Mouse (Mus musculus) CH12.LX (cell line): ENCODE measurements around the gene Acaca.

Experiments
- CTCF ChIP-seq, 2 experiments: IDR thresholded peaks in 1 of 2; conservative IDR thresholded peaks in 1 of 2; 2 replicates each; pipeline ENCODE4 v1.5.1; 2011 to 2012; ENCODE audit warnings: low read depth in 2 of 2, low read length in 2 of 2, improper control_type of control experiment in 1 of 2, inconsistent platforms in 1 of 2, mild to moderate bottlenecking in 1 of 2, moderate library complexity in 1 of 2
- EP300 ChIP-seq: IDR thresholded peaks from 2 replicates; pipeline ENCODE4 v1.6.1; 2011; ENCODE audit warnings: low read length, improper control_type of control experiment
- HCFC1 ChIP-seq: IDR thresholded peaks from 2 replicates; pipeline ENCODE4 v1.6.1; 2012; ENCODE audit warnings: low read depth, mild to moderate bottlenecking, inconsistent platforms, low read length, improper control_type of control experiment
- MAZ ChIP-seq: IDR thresholded peaks from 2 replicates; pipeline ENCODE4 v1.6.1; 2012; ENCODE audit warnings: low read depth, mild to moderate bottlenecking, inconsistent platforms, low read length, improper control_type of control experiment, moderate library complexity
- MEF2A ChIP-seq: IDR thresholded peaks from 2 replicates; pipeline ENCODE4 v1.6.1; 2014; ENCODE audit warnings: low read depth, mild to moderate bottlenecking, inconsistent platforms, low read length, improper control_type of control experiment, borderline replicate concordance
- MXI1 ChIP-seq: IDR thresholded peaks from 2 replicates; pipeline ENCODE4 v1.6.1; 2011; ENCODE audit warnings: mild to moderate bottlenecking, low read depth, low read length, improper control_type of control experiment
- NRF1 ChIP-seq: IDR thresholded peaks from 2 replicates; pipeline ENCODE4 v1.6.1; 2014; ENCODE audit warnings: low read depth, mild to moderate bottlenecking, inconsistent platforms, low read length, improper control_type of control experiment, moderate library complexity
- POLR2AphosphoS2 ChIP-seq: IDR thresholded peaks from 2 replicates; pipeline ENCODE4 v1.6.1; 2011; ENCODE audit warnings: low read depth, low read length, improper control_type of control experiment
- ZC3H11A ChIP-seq: IDR thresholded peaks from 2 replicates; pipeline ENCODE4 v1.6.1; 2012; ENCODE audit warnings: low read depth, mild to moderate bottlenecking, inconsistent platforms, low read length, improper control_type of control experiment
- ZMIZ1 ChIP-seq: IDR thresholded peaks from 2 replicates; pipeline ENCODE4 v1.6.1; 2012; ENCODE audit warnings: low read depth, mild to moderate bottlenecking, inconsistent platforms, low read length, improper control_type of control experiment

- TF ChIP-seq ZC3H11A: no peak
- no peak for TF ChIP-seq MEF2A
- no peak for TF ChIP-seq HCFC1
- no peak for TF ChIP-seq NRF1
- TF ChIP-seq ZMIZ1: no peak
- no peak for TF ChIP-seq MXI1
- no peak for TF ChIP-seq MAZ
- no peak for TF ChIP-seq POLR2AphosphoS2
- TF ChIP-seq EP300: no peak
- TF ChIP-seq CTCF (conservative IDR thresholded peaks at IDR 0.05 in 1 of 2, IDR thresholded peaks at IDR 0.05 in 1 of 2; ENCODE audit: low read depth in 2 of 2, low read length in 2 of 2): no peak
Observed at GRCm38 (mm10) chr11:84420779-84421178, 291.3 kb downstream of the Acaca start.
